Mouse (Mus musculus) hindbrain, embryonic 14.5 days (tissue): ENCODE results near the gene Mlkl. TPM values are rescaled to one million over a fixed set of nuclear protein-coding genes. Genes with fewer than 3 reads are reported as not detected.
"Not testable (repeated sequence)": the region's sequence is repeated elsewhere in the genome, so short reads cannot be mapped to it uniquely, and the experiment has no call there.

Experiments
- ATAC-seq: fragments of 200-750 bp; cut with Nextera tagmentation; 2 replicates; pipeline ENCODE4 v1.8.0; 2017; ENCODE audit warnings: moderate number of reproducible peaks, mild to moderate bottlenecking, moderate TSS enrichment, moderate library complexity; ENCODE audit not compliant: low FRiP score
- DNase-seq: peaks from one replicate; pipeline ENCODE4 v3.0.0-alpha.2; 2015; ENCODE audit warnings: low spot score
- H3K27ac ChIP-seq: fragments of 300-500 bp; sonication (generic); 2 replicates; pipeline ENCODE4 v1.5.1; 2014; ENCODE audit warnings: mild to moderate bottlenecking, moderate library complexity
- H3K27me3 ChIP-seq: fragments of 300-500 bp; sonication (generic); 2 replicates; pipeline ENCODE4 v1.6.1; 2014; ENCODE audit warnings: mild to moderate bottlenecking, low read length, mixed read lengths; ENCODE audit not compliant: control insufficient read depth, insufficient read depth
- H3K36me3 ChIP-seq: fragments of 300-500 bp; sonication (generic); replicated peaks from 2 replicates; pipeline ENCODE4 v1.6.1; 2014; ENCODE audit not compliant: control insufficient read depth, insufficient read depth
- H3K4me1 ChIP-seq: fragments of 300-500 bp; sonication (generic); replicated peaks from 2 replicates; pipeline ENCODE4 v1.6.1; 2014; ENCODE audit warnings: antibody characterized with exemption, low read length, mixed read lengths; ENCODE audit not compliant: control insufficient read depth, insufficient read depth
- H3K4me2 ChIP-seq: fragments of 300-500 bp; sonication (generic); replicated peaks from 2 replicates; pipeline ENCODE4 v1.6.1; 2014; ENCODE audit warnings: mild to moderate bottlenecking, moderate library complexity
- H3K4me3 ChIP-seq: fragments of 300-500 bp; sonication (generic); replicated peaks from 2 replicates; pipeline ENCODE4 v1.5.1; 2014; ENCODE audit warnings: mild to moderate bottlenecking, low read length
- H3K9ac ChIP-seq: fragments of 300-500 bp; sonication (generic); 2 replicates; pipeline ENCODE4 v1.6.1; 2014
- H3K9me3 ChIP-seq: fragments of 300-500 bp; sonication (generic); 2 replicates; pipeline ENCODE4 v1.6.1; 2016; ENCODE audit warnings: low read length; ENCODE audit not compliant: control insufficient read depth
- WGBS: fragments of 180-500 bp; shearing (Covaris S2); extraction: QIAGEN DNeasy Blood & Tissue Kit; methylation state at CpG from one replicate; pipeline ENCODE4 v1.1.7; 2014; 5-methylcytosine and 5-hydroxymethylcytosine counted together
- polyA plus RNA-seq: library from polyadenylated mRNA; unstranded; fragments of >200 nt; fragmentation: Nextera tagmentation; extraction: Ambion mirVana; gene quantifications from 2 replicates; pipeline ENCODE4 v1.2.1, GENCODE M21; 2014

Gene Mlkl
- polyA plus RNA-seq, 1 experiment from 2014 or later, result 0.47 TPM

GRCm38 (mm10) chr8:111282093-111282492 lies 55.9 kb downstream of the Mlkl start:
- DNase-seq (no peak), ATAC-seq (no peak)
- Histone ChIP-seq H3K4me3 (no peak overlapping the region), H3K9me3 (no peaks in the 10 kb centered on the region), H3K4me1 (no peaks in the 10 kb centered on the region), H3K27ac (no peak overlapping the region), H3K27me3 (no peaks in the 10 kb centered on the region), H3K36me3 (peaks cover 90% of the 10 kb centered on the region), H3K9ac (no peak overlapping the region), H3K4me2 (no peak overlapping the region)
- 96% methylated on average over 3 of the region's 3 CpGs for WGBS

DNA sequence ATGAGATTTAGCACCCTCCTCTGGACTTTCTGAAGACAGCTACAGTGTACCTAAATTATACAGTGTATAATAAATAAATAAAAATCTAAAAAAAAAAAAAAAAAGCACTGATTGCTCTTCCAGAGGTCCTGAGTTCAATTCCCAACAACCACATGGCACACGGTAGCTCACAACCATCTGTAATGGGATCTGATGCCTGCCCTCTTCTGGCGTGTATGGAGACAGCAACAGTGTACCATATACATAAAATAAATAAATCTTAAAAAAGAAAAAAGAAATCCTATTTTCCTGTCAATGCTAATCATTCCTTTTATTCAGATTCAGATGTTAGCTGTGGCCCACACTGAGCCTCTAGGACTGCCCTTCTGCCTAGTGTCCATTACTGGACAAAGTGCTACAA lies 69.7 kb downstream of the Mlkl start:
- no peak overlapping the region for H3K27ac ChIP-seq
- H3K9me3 ChIP-seq, result no peaks in the 10 kb centered on the region
- no peak overlapping the region for H3K4me2 ChIP-seq
- no peaks in the 10 kb centered on the region for H3K27me3 ChIP-seq
- 76% methylated on average over 2 of the region's 2 CpGs for WGBS
- H3K9ac ChIP-seq, result no peak overlapping the region
- ATAC-seq, result no peak
- DNase-seq, result no peak
- peaks cover 7% of the 10 kb centered on the region for H3K36me3 ChIP-seq
- H3K4me1 ChIP-seq, result no peaks in the 10 kb centered on the region
- no peak overlapping the region for H3K4me3 ChIP-seq

GRCm38 (mm10) chr8:111266161-111266560 lies 71.8 kb downstream of the Mlkl start:
- not testable (repeated sequence) for ATAC-seq, H3K9me3 ChIP-seq, H3K4me2 ChIP-seq, H3K4me3 ChIP-seq, H3K4me1 ChIP-seq, H3K36me3 ChIP-seq, H3K27ac ChIP-seq, DNase-seq, H3K9ac ChIP-seq, H3K27me3 ChIP-seq
- WGBS, result 74% methylated on average over 7 of the region's 7 CpGs

GRCm38 (mm10) chr8:111264693-111265220 lies 73.2 kb downstream of the Mlkl start:
- H3K9ac ChIP-seq, result no peak overlapping the region
- H3K4me1 ChIP-seq, result no peaks in the 10 kb centered on the region
- H3K4me3 ChIP-seq, result no peak overlapping the region
- no peak overlapping the region for H3K27ac ChIP-seq
- 85% methylated on average over 2 of the region's 2 CpGs for WGBS
- no peak overlapping the region for H3K4me2 ChIP-seq
- DNase-seq (no peak), ATAC-seq (no peak)
- no peaks in the 10 kb centered on the region for H3K9me3 ChIP-seq
- H3K36me3 ChIP-seq, result no peaks in the 10 kb centered on the region
- no peaks in the 10 kb centered on the region for H3K27me3 ChIP-seq

DNA sequence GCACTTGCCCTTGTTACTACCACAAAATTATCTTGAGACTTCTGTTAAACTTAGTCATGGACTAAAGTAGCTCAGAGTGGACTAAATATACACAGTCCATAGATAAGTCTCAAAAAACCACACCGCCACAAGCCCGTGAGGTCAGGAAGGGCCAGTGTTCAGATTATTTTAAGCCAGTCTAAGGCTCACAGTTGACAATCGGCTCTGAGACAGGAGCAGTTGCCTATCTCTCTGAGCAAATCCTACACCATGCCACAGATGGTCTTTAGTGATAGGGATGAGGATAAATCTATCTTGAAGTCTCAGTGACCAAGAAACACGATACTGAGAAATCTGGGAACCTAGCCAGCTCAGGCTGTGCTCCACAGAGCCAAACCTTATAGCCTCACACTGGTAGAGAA lies 76.0 kb downstream of the Mlkl start:
- Histone ChIP-seq H3K27me3 (no peaks in the 10 kb centered on the region), H3K4me1 (peaks cover 9% of the 10 kb centered on the region), H3K4me2 (no peak overlapping the region), H3K9me3 (no peaks in the 10 kb centered on the region), H3K9ac (no peak overlapping the region), H3K27ac (no peak overlapping the region), H3K4me3 (no peak overlapping the region), H3K36me3 (no peaks in the 10 kb centered on the region)
- DNase-seq (no peak), ATAC-seq (no peak)
- 86% methylated on average over 4 of the region's 4 CpGs for WGBS

Other genes with a start within 250 kb of the Mlkl start
- 0.44 and 0.73 TPM in 2 replicates for gene Clec18a, start 245.8 kb downstream of the Mlkl start, polyA plus RNA-seq
- 7.2 and 8.4 TPM in 2 replicates for gene Pdpr, start 243.5 kb downstream of the Mlkl start, polyA plus RNA-seq
- 85.8 and 89.0 TPM in 2 replicates for gene Glg1, start 79.0 kb downstream of the Mlkl start, polyA plus RNA-seq
- gene Rfwd3, start 38.0 kb downstream of the Mlkl start, polyA plus RNA-seq, result 24.9 and 30.0 TPM in 2 replicates
- gene Fa2h, start 55.6 kb upstream of the Mlkl start, polyA plus RNA-seq, result 0.74 and 0.93 TPM in 2 replicates
- 6.5 and 6.6 TPM in 2 replicates for gene Wdr59, start 183.9 kb upstream of the Mlkl start, polyA plus RNA-seq
- gene Znrf1, start 197.9 kb upstream of the Mlkl start, polyA plus RNA-seq, result 108 and 116 TPM in 2 replicates